Mouse (Mus musculus): Measurements from ENCODE around the gene Ddah1. TPM values are rescaled to one million over a fixed set of nuclear protein-coding genes. Genes with fewer than 3 reads are reported as not detected.
A peak's percentile ranks its signal among the peaks of the same experiment; 100 is the strongest.

Gene Ddah1
- polyA plus RNA-seq, 1 experiment from 2014 or later, result 53.5 TPM

- WGBS, result 67% methylated on average over 1 of the region's 1 CpGs
- no peak overlapping the region for H3K4me3 ChIP-seq (replicated peaks)
- no peak for ATAC-seq
Observed at GRCm38 (mm10) chr3:145880335-145880734, 121.9 kb downstream of the Ddah1 start.

GRCm38 (mm10) chr3:145882076-145882874 lies 123.8 kb downstream of the Ddah1 start:
- H3K4me2 ChIP-seq (replicated peaks), result no peak overlapping the region
- no peaks in the 10 kb centered on the region for H3K27me3 ChIP-seq (replicated peaks)
- no peaks in the 10 kb centered on the region for H3K36me3 ChIP-seq
- H3K9ac ChIP-seq, result no peak overlapping the region
- H3K9me3 ChIP-seq, result no peaks in the 10 kb centered on the region
- 81% methylated on average over 15 of the region's 15 CpGs for WGBS
- ATAC-seq, result no peak
- no peak overlapping the region for H3K4me3 ChIP-seq (replicated peaks)
- no peak overlapping the region for H3K27ac ChIP-seq
- peaks cover 10% of the 10 kb centered on the region for H3K4me1 ChIP-seq (replicated peaks)

More at GRCm38 (mm10) chr3:145880335-145880734, 121.9 kb downstream of the Ddah1 start:
- Histone ChIP-seq H3K27me3 (replicated peaks) (no peaks in the 10 kb centered on the region), H3K9ac (no peak overlapping the region), H3K27ac (no peak overlapping the region), H3K36me3 (no peaks in the 10 kb centered on the region), H3K4me2 (replicated peaks) (no peak overlapping the region), H3K9me3 (no peaks in the 10 kb centered on the region), H3K4me1 (replicated peaks) (no peaks in the 10 kb centered on the region)

- no peaks in the 10 kb centered on the region for H3K36me3 ChIP-seq
- H3K4me2 ChIP-seq (replicated peaks), result no peak overlapping the region
- H3K27ac ChIP-seq, result no peak overlapping the region
- H3K27me3 ChIP-seq (replicated peaks), result no peaks in the 10 kb centered on the region
- no peaks in the 10 kb centered on the region for H3K9me3 ChIP-seq
- H3K4me1 ChIP-seq (replicated peaks), result peaks cover 10% of the 10 kb centered on the region
- WGBS, result 38% methylated on average over 2 of the region's 2 CpGs
- H3K9ac ChIP-seq, result no peak overlapping the region
- H3K4me3 ChIP-seq (replicated peaks), result no peak overlapping the region
- no peak for ATAC-seq
Observed at GRCm38 (mm10) chr3:145883233-145883632, 124.8 kb downstream of the Ddah1 start.

GRCm38 (mm10) chr3:145885376-145885775 lies 126.9 kb downstream of the Ddah1 start:
- H3K9me3 ChIP-seq, result no peaks in the 10 kb centered on the region
- H3K27me3 ChIP-seq (replicated peaks), result no peaks in the 10 kb centered on the region
- ATAC-seq, result peak; percentile 6; the same call in 1 of the 2 replicates

GRCm38 (mm10) chr3:145885851-145886464 lies 127.5 kb downstream of the Ddah1 start:
- Histone ChIP-seq H3K36me3 (no peaks in the 10 kb centered on the region), H3K9ac (no peak overlapping the region), H3K4me2 (replicated peaks) (no peak overlapping the region), H3K27ac (peak overlapping the region; percentile 76; the same call in 1 of the 2 replicates), H3K4me3 (replicated peaks) (no peak overlapping the region), H3K4me1 (replicated peaks) (peaks cover 10% of the 10 kb centered on the region), H3K9me3 (no peaks in the 10 kb centered on the region), H3K27me3 (replicated peaks) (no peaks in the 10 kb centered on the region)
- WGBS, result 37% methylated on average over 5 of the region's 5 CpGs
- ATAC-seq, result peak; percentile 55

More at GRCm38 (mm10) chr3:145885376-145885775, 126.9 kb downstream of the Ddah1 start:
- Histone ChIP-seq H3K4me2 (replicated peaks) (no peak overlapping the region), H3K9ac (no peak overlapping the region), H3K36me3 (no peaks in the 10 kb centered on the region), H3K4me3 (replicated peaks) (no peak overlapping the region), H3K27ac (peak overlapping the region; percentile 76; the same call in 1 of the 2 replicates), H3K4me1 (replicated peaks) (peaks cover 10% of the 10 kb centered on the region)
- 63% methylated on average over 4 of the region's 4 CpGs for WGBS

- no peak for ATAC-seq
- Histone ChIP-seq H3K4me1 (replicated peaks) (peaks cover 10% of the 10 kb centered on the region), H3K27ac (no peak overlapping the region), H3K4me2 (replicated peaks) (no peak overlapping the region), H3K9ac (no peak overlapping the region), H3K9me3 (no peaks in the 10 kb centered on the region), H3K27me3 (replicated peaks) (no peaks in the 10 kb centered on the region), H3K4me3 (replicated peaks) (no peak overlapping the region), H3K36me3 (no peaks in the 10 kb centered on the region)
- WGBS, result 68% methylated on average over 6 of the region's 6 CpGs
Observed at GRCm38 (mm10) chr3:145887430-145887971, 129.0 kb downstream of the Ddah1 start.

GRCm38 (mm10) chr3:145890346-145891132 lies 132.1 kb downstream of the Ddah1 start:
- Histone ChIP-seq H3K27me3 (replicated peaks) (no peaks in the 10 kb centered on the region), H3K4me1 (replicated peaks) (peaks cover 8% of the 10 kb centered on the region), H3K4me3 (replicated peaks) (no peak overlapping the region), H3K4me2 (replicated peaks) (no peak overlapping the region), H3K9ac (no peak overlapping the region), H3K9me3 (no peaks in the 10 kb centered on the region), H3K36me3 (no peaks in the 10 kb centered on the region), H3K27ac (no peak overlapping the region)
- ATAC-seq, result no peak
- WGBS, result 89% methylated on average over 18 of the region's 18 CpGs

GRCm38 (mm10) chr3:145892451-145892850 lies 134.0 kb downstream of the Ddah1 start:
- no peak overlapping the region for H3K27ac ChIP-seq
- WGBS, result 57% methylated on average over 3 of the region's 3 CpGs
- H3K36me3 ChIP-seq, result no peaks in the 10 kb centered on the region
- H3K27me3 ChIP-seq (replicated peaks), result no peaks in the 10 kb centered on the region
- no peaks in the 10 kb centered on the region for H3K9me3 ChIP-seq
- no peak overlapping the region for H3K4me2 ChIP-seq (replicated peaks)
- no peaks in the 10 kb centered on the region for H3K4me1 ChIP-seq (replicated peaks)
- no peak for ATAC-seq
- H3K4me3 ChIP-seq (replicated peaks), result no peak overlapping the region
- H3K9ac ChIP-seq, result no peak overlapping the region

GRCm38 (mm10) chr3:145894131-145894530 lies 135.7 kb downstream of the Ddah1 start:
- 78% methylated on average over 12 of the region's 12 CpGs for WGBS
- no peaks in the 10 kb centered on the region for H3K36me3 ChIP-seq

GRCm38 (mm10) chr3:145897749-145898148 lies 139.3 kb downstream of the Ddah1 start:
- H3K4me3 ChIP-seq (replicated peaks), result no peak overlapping the region
- no peaks in the 10 kb centered on the region for H3K36me3 ChIP-seq
- no peak for ATAC-seq
- H3K4me1 ChIP-seq (replicated peaks), result no peaks in the 10 kb centered on the region
- H3K27ac ChIP-seq, result no peak overlapping the region
- no peaks in the 10 kb centered on the region for H3K27me3 ChIP-seq (replicated peaks)
- 81% methylated on average over 11 of the region's 11 CpGs for WGBS
- H3K9ac ChIP-seq, result no peak overlapping the region
- no peaks in the 10 kb centered on the region for H3K9me3 ChIP-seq
- H3K4me2 ChIP-seq (replicated peaks), result no peak overlapping the region

More at GRCm38 (mm10) chr3:145894131-145894530, 135.7 kb downstream of the Ddah1 start:
- no peak overlapping the region for H3K4me2 ChIP-seq (replicated peaks)
- no peak overlapping the region for H3K4me3 ChIP-seq (replicated peaks)
- ATAC-seq, result no peak
- H3K4me1 ChIP-seq (replicated peaks), result no peaks in the 10 kb centered on the region
- H3K9me3 ChIP-seq, result no peaks in the 10 kb centered on the region
- H3K27me3 ChIP-seq (replicated peaks), result no peaks in the 10 kb centered on the region
- H3K27ac ChIP-seq, result no peak overlapping the region
- no peak overlapping the region for H3K9ac ChIP-seq

GRCm38 (mm10) chr3:145899832-145900231 lies 141.4 kb downstream of the Ddah1 start:
- Histone ChIP-seq H3K4me2 (replicated peaks) (no peak overlapping the region), H3K27me3 (replicated peaks) (no peaks in the 10 kb centered on the region), H3K4me3 (replicated peaks) (no peak overlapping the region), H3K27ac (no peak overlapping the region), H3K36me3 (no peaks in the 10 kb centered on the region), H3K9me3 (no peaks in the 10 kb centered on the region), H3K9ac (no peak overlapping the region), H3K4me1 (replicated peaks) (no peaks in the 10 kb centered on the region)
- 73% methylated on average over 8 of the region's 8 CpGs for WGBS
- no peak for ATAC-seq

GRCm38 (mm10) chr3:145903530-145903929 lies 145.1 kb downstream of the Ddah1 start:
- no peaks in the 10 kb centered on the region; the same call in 1 of the 2 replicates for H3K4me1 ChIP-seq (replicated peaks)
- H3K27me3 ChIP-seq (replicated peaks), result no peaks in the 10 kb centered on the region
- H3K9me3 ChIP-seq, result no peaks in the 10 kb centered on the region
- H3K9ac ChIP-seq, result no peak overlapping the region
- no peak overlapping the region for H3K4me3 ChIP-seq (replicated peaks)
- no peak for ATAC-seq
- H3K4me2 ChIP-seq (replicated peaks), result no peak overlapping the region
- H3K36me3 ChIP-seq, result no peaks in the 10 kb centered on the region
- 93% methylated on average over 8 of the region's 8 CpGs for WGBS
- H3K27ac ChIP-seq, result no peak overlapping the region

All from intestine, embryonic 15.5 days (tissue).